Mouse (Mus musculus) inflammation-experienced regulatory T-cells, adult 6 months (primary cell): ENCODE results near the gene Zfhx3. TPM values are rescaled to one million over a fixed set of nuclear protein-coding genes. Genes with fewer than 3 reads are reported as not detected.

Source experiments
- ATAC-seq: one replicate; pipeline ENCODE4 v1.8.0; 2017
- polyA plus RNA-seq, 3 experiments: library from polyadenylated mRNA; unstranded; fragments of 100-300 nt; shearing (Covaris generic); gene quantifications; one replicate each; pipeline ENCODE4 v1.2.1; 2017

The Zfhx3 gene
- polyA plus RNA-seq, 3 experiments from 2014 or later, result 0.03 to 0.35 (median 0.24) TPM

DNA sequence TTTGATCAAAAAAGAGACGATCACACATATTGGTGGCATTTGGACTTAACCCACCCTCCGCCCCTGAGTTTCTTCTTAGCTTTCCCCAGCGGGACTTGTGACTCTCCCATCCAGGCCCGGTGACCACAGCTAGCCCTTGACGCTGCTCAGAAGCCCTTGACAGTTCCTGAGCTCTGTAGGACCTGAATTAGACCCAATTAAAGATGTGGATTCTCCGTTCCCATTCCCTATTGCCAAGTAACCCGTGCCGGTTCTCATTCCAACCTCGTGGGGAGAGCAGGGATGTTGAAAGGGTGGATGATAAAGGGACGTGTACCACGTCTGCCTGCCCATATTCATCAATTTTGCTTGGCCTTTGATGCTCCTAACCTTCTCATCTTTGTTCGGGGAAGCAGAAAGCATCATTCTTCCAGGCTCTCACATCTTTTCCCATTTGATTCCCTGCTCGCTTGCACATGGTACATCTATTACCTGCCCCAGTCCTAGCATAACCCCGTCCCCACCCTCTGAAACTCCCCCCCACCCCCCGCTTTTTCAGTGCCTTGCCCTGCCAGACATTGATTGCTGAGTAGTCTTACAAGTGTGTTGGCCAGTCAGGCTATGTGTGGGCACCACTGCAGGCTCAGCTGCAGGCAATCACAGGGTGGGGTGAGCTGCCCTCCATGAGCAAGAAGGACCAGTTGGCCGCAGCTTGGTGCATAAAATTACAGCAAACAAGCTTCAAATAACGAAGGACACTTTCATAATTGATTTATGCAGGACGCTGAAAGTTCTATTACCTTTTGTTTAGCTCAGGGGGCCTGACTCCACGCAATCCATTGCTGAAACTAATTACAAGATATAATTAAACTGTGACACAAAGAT, 525.0 kb downstream of the Zfhx3 start:
- no peak for ATAC-seq

DNA sequence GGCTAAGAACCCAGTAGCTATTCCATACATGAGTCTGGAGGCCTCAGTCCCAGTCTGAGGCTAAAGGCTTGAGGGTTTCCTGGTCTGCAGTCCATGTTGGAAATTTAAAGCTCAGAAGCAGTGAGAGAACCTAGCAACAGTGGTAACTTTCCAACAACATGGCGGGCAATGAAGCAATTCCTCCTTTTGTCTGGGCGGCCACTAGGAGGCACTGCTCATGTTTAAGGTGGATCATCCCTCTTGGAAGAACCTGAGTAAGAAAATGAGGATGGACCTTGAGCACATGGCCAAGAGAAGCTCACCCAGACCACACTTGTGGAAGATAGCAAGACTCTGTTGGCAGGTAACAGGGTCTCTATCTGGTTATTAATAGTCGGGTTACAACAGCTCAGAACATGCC, 527.8 kb downstream of the Zfhx3 start:
- no peak for ATAC-seq

DNA sequence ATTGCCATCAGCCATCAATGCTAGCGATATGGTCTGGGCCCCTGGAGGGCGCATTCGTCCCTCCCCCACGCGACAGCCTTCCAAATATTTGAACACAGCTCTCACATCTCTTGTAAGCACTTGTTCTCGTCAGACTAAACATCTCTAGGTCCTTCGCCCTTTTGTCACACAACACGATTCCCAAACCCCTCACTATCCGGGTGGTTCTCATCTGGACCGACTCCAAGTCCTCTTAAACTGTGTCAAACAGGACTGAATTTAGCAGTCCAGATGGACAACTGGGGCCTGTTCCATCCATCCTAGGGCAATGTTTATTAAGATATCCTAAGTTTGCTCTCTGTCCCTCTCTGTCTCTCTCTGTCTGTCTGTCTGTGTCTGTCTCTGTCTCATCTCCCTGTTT, 532.1 kb downstream of the Zfhx3 start:
- no peak for ATAC-seq

DNA sequence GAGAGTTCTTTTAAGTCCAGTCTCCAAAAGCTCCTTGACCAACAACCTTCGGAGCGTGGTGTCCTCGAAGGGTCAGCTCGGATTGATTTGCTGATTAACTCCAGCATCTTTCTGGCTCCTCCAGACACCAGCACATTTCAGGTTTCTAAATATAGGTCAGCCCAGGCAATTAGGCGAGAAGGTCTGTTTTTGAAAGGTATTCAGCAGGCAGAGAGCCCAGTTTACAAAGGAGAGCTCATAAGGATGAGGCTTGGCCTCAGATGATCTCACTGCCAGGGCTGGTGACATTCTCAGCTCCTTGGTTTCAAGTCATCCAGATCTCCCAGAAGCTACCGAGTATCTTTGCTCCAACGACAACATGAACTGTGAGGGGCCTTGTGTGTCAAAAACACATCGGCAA, 535.7 kb downstream of the Zfhx3 start:
- no peak for ATAC-seq

DNA sequence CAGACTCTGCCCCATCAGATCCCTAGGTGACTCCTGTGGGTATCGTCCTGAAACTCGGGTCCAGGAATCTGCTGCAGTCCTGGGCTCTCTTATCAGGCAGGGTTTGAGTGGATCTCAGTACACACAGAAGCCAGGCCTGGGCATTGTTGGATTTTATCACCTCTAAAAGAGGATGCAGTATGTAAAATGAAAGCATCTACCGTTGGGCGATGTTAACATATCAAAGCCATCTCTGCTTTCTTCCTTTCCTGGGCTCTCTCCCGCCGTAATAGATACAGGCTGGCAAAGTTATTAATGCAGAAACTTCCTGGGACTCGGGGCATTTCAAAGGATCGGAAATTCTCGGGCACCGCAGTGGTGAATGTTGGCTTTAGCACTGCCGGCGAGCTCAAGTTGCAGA, 537.7 kb downstream of the Zfhx3 start:
- ATAC-seq, result no peak

DNA sequence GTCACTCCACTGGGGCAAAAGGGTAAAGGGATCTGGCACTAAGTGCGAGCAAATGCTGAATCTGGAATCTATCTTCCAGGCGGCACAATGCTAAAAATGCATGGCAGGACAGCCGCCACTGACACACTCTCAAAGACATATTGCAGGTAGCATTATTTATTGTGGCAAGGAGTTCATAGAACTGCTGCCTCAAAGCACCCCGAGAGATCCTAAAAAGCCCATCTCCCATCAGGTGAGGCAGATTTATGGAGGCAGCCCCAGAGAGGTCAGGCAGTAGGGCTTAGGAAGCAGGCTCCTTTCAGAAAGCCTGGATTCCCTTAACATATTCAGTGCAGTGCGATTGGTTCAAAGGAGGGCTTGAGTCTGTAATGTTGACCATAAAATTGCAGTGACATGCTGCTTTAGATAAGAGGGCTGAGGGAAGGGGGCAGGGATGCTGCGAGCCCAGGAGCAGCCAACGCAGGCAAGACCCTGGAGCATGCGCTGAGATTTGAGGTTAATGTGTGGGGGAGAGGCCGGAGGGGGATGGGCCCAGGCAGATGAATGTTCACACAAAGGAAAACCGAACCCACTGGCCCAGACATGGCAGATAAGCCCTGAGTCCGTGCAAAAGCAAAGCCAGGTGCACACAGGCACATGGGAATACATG, 538.8 kb downstream of the Zfhx3 start:
- no peak for ATAC-seq

DNA sequence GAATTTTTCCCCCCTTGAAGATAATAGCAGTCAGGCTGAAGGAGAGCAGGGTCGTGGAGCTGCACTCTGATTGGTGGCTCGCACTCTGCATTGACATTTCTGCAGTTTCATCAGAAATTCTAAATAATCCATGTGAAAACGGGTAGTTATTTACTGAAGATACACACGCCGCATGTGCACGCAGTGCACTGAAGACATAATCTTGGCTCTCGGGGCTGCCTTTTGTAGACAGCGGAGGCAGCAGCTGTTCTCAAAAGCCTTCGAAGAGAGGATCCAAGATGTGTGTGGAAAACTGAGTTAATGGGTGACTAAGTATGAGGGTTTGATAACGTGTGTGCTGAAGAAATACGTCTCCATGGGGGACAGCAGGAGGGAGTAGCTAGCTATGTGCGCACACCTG, 553.7 kb downstream of the Zfhx3 start:
- no peak for ATAC-seq

DNA sequence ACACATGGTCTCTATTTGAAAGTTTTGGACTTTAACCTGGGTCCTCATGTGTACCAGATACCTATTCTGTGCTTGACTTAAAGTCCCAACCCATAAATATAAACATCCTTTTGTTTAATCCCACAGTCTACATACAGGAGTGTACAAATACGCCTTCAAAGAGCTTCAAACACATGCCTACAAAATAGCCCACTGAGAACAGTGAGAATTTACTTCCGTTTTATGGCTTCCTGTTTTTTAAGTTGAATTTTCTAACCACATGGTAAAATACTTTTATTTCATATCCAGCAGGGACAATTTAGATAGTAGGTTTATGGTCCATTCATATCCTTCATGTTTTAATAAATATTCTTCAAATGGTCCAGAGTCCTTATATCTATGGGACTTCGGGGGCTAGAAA, 564.3 kb downstream of the Zfhx3 start:
- ATAC-seq, result no peak

DNA sequence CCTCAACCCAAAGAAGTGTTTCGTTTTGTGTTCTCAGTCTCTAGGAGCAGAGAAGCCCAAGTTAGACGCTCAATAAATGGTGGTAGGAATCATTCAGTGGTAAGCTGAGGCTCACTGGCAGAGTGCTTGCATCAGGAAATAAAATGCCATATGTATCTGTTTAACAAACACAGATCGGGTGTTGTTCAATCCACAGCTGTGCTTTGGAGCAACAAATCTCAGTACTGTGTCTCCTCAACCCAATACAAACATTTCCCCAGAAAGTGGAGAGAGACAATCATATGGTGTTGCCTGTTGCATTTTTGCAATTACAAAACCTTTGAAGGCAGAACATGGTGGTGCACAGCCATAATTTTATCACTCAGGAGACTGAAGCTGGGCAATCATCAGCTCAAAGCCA, 565.3 kb downstream of the Zfhx3 start:
- ATAC-seq, result no peak

DNA sequence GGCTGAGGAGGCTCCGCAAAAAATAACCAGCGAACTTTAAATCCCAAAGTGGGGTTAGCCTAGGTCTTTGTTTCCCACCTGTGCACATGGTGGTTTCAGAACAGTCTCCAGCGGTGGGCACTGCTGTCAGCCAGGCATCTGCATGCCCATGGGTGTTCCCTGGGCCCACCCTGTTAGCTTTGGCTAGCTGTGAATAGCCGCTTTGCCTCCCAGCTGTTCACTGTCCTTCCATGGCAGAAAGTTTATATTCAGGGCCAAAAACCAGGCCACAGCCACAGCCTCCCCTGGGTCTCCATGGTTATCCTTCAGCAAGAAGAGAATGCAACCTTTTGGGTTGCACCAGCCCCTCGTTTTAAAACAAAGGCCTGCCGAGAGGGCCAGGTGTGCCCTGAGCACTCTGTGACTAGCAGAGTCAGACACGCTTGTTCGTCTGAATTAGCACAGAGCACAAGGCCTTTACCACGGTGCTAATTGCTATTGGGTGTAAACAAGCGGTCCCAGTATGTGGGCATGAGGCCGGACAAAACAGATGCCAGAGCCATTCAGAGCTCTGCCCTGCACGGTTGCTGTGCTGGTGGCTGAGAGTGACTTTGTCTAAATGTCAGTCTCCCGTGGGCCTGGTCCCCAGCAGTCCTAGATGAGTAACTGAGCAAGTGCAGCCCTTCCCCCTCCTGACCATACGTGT, 568.3 kb downstream of the Zfhx3 start:
- no peak for ATAC-seq

DNA sequence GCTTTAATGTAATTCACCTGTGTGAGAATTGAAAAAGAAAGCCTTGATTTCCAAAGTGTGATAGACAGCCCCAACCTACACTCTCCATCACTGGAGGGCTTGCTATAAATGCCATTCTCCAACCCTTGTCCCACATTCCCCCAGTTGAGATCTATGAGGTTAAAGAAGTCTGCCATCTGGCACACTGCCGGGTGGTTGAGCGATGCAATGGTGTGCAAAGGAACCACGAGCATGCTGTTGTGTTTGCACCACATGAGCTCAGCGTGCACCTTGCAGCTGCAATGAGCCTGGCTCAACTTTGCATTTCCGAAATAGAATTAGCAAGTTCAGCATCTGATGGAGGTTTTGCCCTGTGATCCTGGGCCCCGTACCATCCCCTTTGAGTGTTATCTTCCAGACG, 575.7 kb downstream of the Zfhx3 start:
- no peak for ATAC-seq

DNA sequence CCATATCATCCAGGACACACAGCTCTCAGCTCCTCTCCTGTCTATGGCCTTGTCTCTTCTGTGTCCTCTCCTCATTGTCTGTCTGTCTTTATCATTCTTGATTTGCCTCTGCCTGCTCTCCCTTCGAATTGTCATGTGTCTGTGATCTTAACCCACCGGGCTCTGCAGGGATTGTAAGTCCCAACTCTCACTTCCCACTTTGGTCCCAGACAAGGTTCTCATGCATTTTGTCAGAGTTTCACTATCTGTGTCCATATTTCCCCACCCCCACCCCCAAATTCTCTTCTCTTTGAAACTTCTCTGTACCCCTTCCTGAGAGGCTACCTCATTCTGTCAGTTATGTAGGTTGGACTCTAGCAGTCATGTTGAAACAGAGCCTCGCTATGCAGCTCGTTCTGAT, 579.6 kb downstream of the Zfhx3 start:
- ATAC-seq, result no peak

DNA sequence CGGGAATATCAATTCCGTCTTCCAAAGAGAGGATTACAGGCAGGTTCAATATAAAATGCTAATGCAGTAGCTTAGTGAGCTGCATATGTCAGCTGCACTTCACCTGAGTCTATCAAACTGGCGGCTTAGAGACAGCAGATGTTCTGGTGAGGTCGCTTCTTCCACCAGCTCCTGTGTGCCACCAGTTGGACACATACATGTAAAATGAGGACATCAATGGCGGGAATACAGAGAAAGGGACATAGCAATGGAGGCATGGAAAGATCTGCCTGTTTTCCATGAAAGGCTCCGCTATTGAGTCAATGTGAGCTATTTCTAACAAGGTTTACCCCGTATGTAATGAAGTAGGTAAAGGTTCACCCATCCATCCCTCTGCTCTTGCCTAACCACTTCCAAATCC, 587.0 kb downstream of the Zfhx3 start:
- ATAC-seq, result no peak

DNA sequence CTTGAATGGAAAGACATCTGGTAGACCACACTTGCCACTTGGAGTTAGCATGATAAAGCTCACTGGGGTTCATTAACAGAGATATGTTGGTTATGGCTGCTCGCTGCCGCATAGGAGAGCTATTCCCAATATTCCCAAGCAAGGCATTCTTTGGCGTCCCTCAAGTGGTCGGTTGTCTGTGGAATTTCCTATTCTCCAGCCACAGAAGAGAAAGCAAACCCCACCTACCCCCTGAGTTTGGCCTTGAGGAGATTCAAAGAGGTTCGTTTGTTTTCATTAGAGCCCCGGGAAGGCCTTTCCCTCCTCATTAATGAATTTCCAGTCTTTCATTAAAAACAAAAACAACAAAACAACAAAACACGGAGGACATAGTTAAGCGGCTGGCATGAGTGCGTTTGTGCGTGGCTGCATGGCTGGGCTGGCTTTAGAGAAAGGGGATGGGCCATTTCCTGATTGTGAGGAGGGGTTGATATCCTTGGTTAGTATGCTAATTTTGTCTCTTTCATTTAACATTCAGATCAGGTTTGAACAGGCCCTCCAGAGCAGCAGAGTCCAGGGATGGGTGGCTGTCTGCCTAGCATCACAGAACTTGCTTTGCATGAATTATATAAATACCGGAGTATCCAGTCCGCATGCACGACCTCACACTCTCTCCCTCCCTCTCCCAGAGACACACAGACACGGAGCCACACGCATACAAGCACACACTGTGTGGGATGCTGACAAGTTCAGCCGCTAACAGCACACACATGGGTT, 592.9 kb downstream of the Zfhx3 start:
- no peak for ATAC-seq

DNA sequence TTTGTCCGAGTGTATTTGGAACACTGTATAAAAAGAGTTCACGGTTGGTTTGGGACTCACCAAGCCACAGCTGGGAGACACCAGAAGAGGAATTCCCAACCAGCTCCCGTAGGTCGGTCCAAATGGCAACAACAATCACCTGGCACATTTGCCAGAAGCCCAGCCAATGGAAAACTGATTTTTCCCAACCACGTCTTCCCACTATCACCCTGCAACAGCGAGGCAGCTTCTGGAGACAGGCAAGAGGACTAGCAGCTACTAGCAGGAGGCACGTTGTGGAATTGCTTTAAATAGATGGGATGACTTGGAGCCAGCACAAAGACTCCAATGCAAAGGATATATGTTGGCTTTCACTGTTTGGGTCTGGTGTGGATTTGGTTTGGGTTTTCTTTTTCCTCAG, 593.7 kb downstream of the Zfhx3 start:
- ATAC-seq, result no peak

DNA sequence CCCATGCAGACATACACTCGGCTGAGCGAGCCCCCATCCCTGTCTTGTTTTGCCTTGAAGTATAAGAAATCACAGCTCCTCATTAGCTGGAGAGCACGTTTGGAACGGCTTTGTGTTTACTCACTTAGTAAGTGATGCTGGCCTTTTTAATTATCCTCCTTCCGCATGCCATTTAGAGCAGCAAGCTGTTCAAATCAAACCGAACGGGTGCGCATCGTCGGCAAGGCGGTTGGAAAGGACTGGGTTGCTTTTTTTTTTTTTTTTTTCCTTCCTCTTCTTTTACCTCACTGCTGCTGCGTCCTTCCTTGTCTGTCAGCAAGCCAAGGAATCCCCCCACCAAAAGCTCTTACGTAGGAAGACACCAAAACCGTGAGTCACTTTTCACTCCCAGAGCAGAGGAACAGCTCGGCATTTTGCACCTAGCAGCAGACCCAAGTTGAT, 594.5 kb downstream of the Zfhx3 start:
- ATAC-seq, result no peak

DNA sequence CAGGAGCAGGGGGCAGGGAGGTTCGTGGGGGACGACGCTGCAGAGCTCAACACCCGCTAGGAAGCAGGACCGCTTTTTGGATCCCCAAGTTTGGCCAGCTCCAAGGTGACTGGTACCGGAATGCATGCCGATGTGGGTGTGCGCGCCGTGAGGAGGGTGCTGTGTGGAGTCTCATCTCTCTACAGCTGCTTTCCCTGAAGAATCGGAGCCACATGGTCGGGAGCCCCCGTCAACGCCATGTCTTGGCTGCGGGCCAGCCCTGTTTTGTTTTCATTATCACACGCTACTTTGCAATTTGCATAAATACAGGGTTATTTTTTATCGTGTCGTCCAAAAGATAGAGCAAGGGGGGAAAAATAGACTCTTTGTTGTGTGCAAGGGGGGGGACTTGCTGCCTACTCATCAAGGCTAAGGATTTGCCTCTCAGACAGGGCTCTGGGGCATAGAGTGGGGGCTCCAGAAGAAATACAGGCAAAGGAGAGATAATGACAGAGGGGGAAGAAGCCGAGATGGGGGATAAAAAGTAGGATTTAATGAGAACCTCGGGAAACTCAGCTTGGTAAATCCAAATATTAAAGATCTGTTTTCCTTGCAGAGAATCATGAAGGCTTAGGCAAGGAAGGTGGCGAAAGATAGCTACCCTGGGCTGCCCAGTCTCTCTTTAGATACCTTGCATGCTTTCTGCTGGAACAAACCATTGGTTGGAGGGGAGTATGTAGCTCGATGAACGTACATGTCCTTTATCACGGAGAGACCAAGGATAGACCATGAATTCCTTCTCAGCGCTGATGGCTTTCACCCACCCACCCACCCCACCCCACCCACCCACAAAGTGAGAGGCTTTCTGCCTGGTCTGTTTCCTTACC, 595.5 kb downstream of the Zfhx3 start:
- no peak for ATAC-seq

DNA sequence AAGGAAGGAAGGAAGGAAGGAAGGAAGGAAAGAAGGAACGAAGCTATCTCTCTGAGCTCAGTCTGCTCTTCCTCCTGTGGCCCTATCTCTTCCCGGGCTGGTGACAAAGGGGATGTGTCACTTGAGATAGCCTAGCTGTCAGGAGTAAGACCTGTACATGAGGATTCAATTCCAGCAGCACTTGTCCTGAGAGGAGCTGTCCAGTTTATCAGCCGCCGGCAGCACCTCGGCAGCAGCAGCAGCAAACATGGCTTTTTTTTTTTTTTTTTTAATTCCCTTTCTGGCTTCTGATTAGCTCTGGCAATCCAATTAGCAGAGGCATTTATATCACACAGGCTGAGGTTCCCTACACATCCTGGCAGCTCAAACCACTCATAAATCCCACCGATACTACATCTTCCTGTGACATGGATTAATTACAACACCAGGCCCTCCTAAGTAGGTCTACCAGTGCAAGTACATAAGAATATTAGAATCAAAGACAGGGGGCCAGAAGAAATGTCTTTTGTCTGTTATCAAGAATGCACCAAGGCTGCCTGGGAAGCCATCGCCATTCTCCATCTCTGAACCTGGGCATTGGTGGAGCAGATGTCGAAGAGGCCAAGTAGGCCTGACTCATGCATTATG, 596.6 kb downstream of the Zfhx3 start:
- ATAC-seq, result no peak

DNA sequence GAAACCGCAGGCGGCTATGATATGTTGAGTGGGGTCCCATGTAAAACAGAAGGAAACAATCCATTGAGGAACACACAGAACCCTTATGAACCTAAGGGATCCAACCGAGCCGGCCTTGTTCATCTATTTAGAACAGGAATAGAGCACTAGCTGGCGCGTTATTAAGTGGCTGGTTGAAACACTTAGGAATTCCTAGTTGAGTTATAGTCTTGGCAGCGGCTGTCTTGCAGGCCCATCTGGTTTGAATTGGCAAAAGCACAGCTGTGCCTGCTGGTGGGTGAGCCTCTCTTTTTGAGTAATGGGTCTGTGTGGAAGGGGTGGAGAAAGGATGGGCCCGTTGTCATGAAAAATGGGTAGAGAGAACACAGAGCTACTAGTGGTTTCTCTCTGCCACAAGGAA, 610.1 kb downstream of the Zfhx3 start:
- no peak for ATAC-seq

DNA sequence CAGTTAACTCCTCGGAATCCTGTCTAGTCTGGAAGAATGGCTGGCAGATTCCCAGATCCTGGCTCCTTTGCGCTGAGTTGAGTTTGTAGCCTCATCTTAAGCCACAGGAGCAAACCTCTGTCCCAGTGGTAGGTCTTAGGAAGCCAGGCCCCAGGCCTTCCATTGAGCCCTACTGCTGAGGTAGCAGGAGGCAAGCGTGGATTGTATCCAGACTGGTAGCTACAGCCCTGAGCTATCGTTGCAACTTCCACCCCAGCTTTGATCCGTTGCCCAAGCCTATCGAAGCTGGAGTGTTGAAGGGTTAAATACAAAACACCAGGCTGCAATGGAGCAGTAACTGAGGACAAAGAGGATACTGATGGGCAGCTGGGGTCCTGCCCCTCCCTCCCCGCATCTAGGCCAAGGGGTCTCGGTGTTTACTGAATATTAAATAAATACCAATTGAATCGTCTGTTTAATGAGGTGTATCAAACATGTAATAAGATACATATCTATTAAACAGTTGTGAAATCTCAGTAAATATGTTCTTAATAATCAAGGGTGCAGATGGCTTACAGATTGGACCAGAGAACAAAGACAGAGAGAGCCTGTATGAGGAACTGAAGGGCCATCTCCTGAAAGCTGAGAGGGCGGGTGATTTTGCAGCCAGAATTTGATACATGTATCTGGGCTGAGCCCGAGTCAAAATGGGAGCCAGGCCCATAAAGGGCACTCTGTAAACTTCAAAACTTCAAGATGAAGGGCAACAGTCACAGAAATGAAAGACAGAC, 611.5 kb downstream of the Zfhx3 start:
- no peak for ATAC-seq
